Mouse (Mus musculus) heart, postnatal 0 days (tissue): ENCODE data around the gene Ifi27l2b.

Experiments
- CTCF ChIP-seq: IDR thresholded peaks from 2 replicates; pipeline ENCODE4 v1.5.1; 2016; ENCODE audit warnings: antibody characterized with exemption, control low read depth, low read depth
- EP300 ChIP-seq: IDR thresholded peaks from 2 replicates; pipeline ENCODE4 v1.6.1; 2016; ENCODE audit warnings: antibody characterized with exemption, low read depth

DNA sequence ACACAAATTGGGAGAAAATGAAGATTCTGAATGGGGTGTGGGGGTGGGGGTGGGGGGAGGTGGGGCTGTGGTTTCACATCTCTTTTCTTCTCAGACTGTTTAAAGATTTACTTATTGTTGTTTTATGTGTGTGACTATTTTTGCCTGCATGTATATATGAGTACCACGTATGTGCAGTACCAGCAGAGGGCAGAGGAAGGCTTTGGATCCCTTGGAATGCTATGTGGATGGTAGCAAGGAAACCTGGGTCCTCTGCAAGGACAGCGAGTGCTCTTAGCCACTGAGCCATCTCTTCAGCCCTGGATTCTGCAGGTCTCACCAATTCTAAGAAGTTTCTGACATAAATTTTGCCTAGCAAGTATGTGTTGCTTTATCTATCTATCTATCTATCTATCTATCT, 42.2 kb upstream of the Ifi27l2b start:
- TF ChIP-seq CTCF (no peak), EP300 (no peak)
